Mouse (Mus musculus) bone marrow macrophage, adult 2 months (primary cell): ENCODE data around the gene Abca7.

Experiments
- CTCF ChIP-seq: IDR thresholded peaks from 2 replicates; pipeline ENCODE4 v1.5.1; 2012; ENCODE audit warnings: low read depth, mild to moderate bottlenecking, low read length, moderate library complexity
- POLR2A ChIP-seq: IDR thresholded peaks from 2 replicates; pipeline ENCODE4 v1.6.1; 2012; ENCODE audit warnings: mild to moderate bottlenecking, low read depth, low read length, borderline replicate concordance

DNA sequence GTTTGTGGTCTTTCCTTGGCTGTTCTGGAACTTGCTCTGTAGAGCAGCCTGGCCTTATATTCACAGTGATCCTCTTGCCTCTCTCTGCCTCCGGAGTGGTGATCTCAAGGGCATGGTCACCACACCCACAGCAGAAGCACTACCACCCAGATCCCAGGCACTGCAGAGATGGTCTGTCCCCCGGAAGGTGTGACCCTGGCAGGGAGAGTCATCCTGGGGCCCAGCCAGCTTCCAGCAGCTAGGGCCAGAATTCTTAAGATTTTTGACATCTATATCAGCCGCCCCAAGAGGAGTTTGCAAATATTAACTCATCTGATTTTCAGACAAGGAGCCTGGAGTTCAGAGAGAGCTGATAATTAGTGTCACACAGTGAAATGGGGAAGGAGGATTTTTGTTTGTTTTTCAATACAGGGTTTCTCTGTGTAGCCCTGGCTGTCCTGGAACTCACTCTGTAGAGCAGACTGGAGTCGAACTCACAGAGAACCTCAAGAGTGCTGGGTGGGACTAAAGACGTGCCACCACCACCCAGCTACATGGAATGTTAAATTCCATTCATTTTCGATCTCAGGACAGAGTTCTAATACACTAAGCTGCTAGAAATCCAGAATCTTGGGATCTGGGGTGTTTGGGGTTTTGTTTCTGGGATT lies 9.9 kb upstream of the Abca7 start:
- TF ChIP-seq POLR2A (no peak), CTCF (no peak)
